Mouse (Mus musculus) liver, embryonic 14.5 days (tissue): ENCODE data around the gene Rbms1.

ENCODE experiments used
- CTCF ChIP-seq: IDR thresholded peaks from 2 replicates; pipeline ENCODE4 v1.5.1; 2016; ENCODE audit warnings: antibody characterized with exemption, low read depth, control low read depth
- EP300 ChIP-seq: IDR thresholded peaks from 2 replicates; pipeline ENCODE4 v1.6.1; 2016; ENCODE audit warnings: antibody characterized with exemption, low read depth

DNA sequence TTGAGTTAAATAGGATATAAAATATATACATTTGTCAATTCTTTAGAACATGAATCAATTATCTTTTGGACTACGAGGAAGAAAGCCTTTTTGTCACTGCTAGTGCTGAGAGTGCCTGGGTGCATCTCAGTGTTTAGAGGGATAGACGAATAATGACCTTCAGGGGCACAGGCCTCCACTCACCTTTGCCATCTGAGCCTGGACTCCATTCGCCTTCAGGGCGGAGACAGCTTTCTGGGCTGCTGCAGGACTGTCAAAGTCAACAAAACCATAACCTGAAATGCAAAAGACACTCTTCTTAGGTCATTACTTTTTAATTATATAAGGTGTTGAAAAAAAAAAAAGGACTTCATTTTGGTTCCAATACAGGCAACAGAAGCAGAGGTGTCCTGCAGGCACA, 170.5 kb downstream of the Rbms1 start:
- no peak for TF ChIP-seq CTCF
- no peak for TF ChIP-seq EP300
